Mouse (Mus musculus) erythroblast, embryonic 14.5 days (primary cell): ENCODE measurements around the gene Cpm.

ENCODE experiments used
- GATA1 ChIP-seq: IDR thresholded peaks from 2 replicates; pipeline ENCODE4 v1.6.1; 2012; ENCODE audit warnings: low read length, inconsistent platforms, mixed read lengths
- TAL1 ChIP-seq: IDR thresholded peaks from 3 replicates; pipeline ENCODE4 v1.6.1; 2012; ENCODE audit warnings: low read length, inconsistent platforms, mixed read lengths

GRCm38 (mm10) chr10:117654576-117655123, 25.4 kb downstream of the Cpm start:
- TF ChIP-seq GATA1 (no peak), TAL1 (no peak)
